Mouse (Mus musculus) bone marrow, adult 2 months (tissue): ENCODE data around the gene Kcnn1.

Source experiments
- CTCF ChIP-seq: fragments of 200-500 bp; IDR thresholded peaks from 2 replicates; pipeline ENCODE4 v1.5.1; 2011; ENCODE audit warnings: low read length, control low read depth; ENCODE audit not compliant: control insufficient read depth, insufficient read depth
- POLR2A ChIP-seq: fragments of 200-500 bp; IDR thresholded peaks from 2 replicates; pipeline ENCODE4 v1.6.1; 2011; ENCODE audit warnings: low read depth, mild to moderate bottlenecking, control low read depth, low read length, borderline replicate concordance; ENCODE audit not compliant: control insufficient read depth

GRCm38 (mm10) chr8:70812055-70812454 is 51.0 kb downstream of the Kcnn1 start:
- TF ChIP-seq CTCF (no peak), POLR2A (no peak)
